Mouse (Mus musculus): ENCODE measurements around the gene Gm3269.
"Not testable (repeated sequence)": the region's sequence is repeated elsewhere in the genome, so short reads cannot be mapped to it uniquely, and the experiment has no call there.

The Gm3269 gene

DNA sequence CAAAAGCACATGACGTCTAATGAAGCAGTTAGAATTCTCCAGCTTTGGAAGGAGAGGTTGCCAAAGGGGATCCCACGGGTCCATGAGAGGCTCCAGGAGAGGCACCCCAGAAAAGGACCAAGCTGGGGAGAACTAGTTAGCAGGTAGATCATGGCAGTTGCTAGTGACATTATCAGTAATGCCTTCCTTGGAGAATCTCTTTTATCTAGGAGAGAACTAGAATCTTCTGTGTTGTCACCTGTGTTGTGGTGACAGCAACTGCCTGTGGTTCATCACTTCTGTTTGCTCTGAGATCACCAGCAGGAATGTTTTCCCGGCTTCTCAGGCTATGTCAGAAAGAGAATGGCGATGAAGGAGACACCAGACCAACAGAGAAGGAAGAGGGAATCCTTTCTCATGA is at the start of gene Gm3269:
TSS of gene Gm3269 (plus strand) at position 301 of the 400 bp plus-strand sequence.
- in situ Hi-C loops (cut with MboI, MseI): loop anchor here (10.0 kb wide), 1 partner anchor 1617 kb away; no protein-coding TSS in a partner anchor

DNA sequence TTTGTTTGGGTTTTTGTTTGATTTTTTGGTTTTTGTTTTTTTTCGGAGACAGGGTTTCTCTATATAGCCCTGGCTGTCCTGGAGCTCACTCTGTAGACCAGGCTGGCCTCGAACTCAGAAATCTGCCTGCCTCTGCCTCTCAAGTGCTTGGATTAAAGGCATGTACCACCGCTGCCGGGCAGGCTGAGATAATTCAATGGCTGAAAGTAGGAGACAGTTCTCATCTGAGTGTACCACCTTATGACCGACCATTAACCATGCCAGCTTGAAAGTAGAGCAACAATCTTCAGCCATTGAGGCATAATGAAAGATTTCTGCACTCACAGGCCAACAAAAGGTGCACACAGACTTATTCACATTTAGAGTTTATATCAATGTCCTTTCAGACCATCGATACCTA is 31.5 kb upstream of the Gm3269 start:
- in situ Hi-C loops (cut with MboI, MseI): loop anchor here (5.0 to 25.0 kb wide), 2 partner anchors 419 to 1666 kb away; partner anchors contain the start of gene Gm3159

DNA sequence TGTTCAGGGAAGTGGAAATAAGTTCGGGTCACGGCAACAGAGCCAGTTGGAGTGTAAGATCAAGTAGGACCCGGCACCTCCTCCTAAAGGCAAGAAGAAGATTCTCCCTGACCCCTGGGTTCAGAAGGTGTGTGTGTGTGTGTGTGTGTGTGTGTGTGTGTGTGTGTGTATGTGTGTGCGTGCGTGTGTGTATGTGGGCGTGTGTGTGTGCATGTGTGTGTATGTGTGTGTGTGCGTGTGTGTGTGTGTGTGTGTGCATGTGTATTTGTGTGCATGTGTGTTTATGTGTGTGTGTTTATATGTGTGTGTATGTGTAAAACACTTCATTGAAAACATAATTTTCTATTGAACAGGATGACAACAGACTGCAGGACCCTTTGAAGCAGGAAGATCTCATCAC is 16.0 kb upstream of the Gm3269 start:
- in situ Hi-C loops (cut with MboI, MseI): loop anchor here (25.0 kb wide), 1 partner anchor 435 kb away; the partner anchor contains the start of gene Gm3159

DNA sequence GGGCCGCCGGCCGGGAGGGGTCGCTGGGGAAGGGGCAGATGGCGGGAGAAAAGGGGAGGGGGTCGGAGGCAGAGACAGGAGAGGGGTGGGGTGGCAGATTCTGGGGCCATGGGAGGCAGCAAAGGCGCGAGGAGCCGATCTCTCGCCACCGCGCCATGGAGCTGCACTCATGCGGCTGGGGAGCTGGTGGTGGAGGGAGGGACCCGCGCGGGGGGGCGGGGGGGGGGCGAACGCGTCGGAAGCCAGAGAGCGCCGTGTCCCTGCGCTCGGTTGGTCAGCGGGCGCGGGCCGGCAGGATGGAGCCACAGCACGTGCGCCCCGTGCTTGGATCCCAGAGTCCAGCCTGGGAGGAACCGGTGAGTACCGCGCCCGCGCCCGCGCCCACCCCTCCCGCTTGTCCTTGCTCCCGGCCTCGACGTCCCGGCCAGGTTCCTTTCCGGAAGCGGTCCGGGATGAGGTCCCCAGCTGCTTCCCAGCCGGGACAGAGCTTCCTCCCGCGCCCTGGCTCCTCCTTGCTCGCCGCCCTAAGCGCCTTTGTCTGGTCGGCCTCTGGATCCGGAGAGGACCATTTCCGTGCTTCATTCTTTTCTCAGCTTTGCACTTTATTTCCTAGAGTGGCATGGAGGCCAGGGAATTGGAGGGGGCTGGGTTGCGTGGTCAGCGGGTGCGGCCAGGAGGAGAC is 17.5 kb downstream of the Gm3269 start, which contains the start of gene Gm3264:
TSS of gene Gm3264 (plus strand) at position 278 of the 682 bp plus-strand sequence.
- in situ Hi-C loops (cut with MboI, MseI): not testable (repeated sequence)

DNA sequence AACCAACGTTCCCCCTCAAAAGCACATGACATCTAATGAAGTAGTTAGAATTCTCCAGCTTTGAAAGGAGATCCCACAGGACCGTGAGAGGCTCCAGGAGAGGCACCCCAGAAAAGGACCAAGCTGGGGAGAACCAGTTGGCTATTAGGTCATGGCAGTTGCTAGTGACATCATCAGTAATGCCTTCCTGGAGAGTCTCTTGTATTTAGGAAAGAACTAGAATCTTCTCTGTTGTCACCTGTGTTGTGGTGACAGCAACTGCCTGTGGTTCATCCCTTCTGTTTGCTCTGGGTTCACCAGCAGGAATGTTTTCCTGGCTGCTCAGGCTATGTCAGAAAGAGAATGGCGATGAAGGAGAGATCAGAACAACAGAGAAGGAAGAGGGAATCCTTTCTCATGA is 54.2 kb downstream of the Gm3269 start, which contains the start of gene Gm3278:
TSS of gene Gm3278 (plus strand) at position 301 of the 400 bp plus-strand sequence.
- in situ Hi-C loops (cut with MboI, MseI): not testable (repeated sequence)

Measured in T-helper 2 cell (primary cell).